Mouse (Mus musculus): ENCODE measurements around the gene Rbm12b1.
"Not testable (repeated sequence)": the region's sequence is repeated elsewhere in the genome, so short reads cannot be mapped to it uniquely, and the experiment has no call there.

The Rbm12b1 gene

DNA sequence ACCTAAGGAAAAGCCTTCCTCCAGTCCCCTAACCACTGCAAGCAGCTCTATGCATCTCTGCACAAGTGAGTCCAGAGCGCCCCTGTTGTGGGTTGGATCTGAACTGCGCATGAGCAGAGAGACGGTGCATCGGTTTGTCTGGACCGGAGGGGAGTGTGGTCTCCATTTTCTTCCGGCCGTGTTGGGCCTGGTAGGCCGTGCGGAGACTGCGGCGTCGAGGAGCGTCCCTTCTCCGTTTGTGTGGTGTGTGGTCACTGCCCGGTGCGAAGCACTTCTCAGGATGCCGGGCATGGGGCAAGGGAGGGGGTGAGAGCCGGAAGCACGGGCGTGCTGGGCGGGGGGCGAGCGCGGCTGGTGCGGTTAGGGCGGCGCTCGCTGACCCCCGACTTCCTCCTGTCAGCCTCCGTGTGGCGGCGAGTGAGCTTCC lies at the start of gene Rbm12b1:
Gene Rbm12b1 (plus strand): TSS at position 124 of the 427 bp plus-strand sequence.
- peak; percentile 90 to 91 for DNase-seq (ENCODE audit: low spot score in 2 of 2)

DNA sequence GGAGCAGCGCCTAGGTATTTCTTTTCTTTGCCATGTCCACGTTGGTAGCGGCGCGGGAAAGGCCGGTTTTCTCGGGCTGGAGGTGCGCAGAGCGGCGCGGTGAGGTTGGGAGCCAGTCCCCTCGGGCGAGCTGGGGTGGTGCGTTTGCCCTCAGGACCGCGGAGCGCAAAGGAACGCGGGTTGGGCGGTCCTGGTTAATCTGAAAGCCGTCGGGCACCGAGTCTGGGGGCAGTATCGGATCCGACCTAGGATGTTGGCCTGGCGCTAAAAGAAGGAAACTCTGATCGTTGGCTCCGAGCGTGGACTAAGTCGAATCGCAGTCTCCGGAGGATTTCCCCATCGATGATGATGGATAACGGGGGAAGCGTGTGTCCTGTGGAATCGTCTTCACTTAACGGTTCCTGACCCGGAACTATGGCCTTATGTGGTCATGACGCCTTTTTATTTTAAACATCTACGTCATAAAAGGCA lies 563 bp downstream of the Rbm12b1 start:
- DNase-seq (ENCODE audit: low spot score in 2 of 2) = not testable (repeated sequence)

DNA sequence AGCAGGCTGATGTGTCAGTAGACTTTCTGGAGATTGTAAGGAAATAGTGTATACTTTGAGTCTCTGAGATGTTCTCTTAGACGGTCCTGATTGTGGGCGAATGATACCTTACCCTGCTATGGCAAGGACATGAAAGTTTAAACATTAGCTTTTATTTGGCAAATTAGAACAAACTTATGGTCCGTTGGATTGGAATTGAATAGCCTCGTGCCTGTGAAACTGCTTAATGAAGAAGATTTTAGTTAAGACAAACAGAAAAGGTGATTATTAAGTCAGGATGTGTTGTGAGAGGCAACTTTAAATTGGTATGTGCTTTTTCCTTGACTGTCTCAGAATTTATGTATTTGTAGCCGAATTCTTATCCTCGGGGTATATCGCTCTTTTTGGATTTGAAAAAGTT lies 1.5 kb downstream of the Rbm12b1 start:
- DNase-seq (ENCODE audit: low spot score in 2 of 2) = not testable (repeated sequence)

DNA sequence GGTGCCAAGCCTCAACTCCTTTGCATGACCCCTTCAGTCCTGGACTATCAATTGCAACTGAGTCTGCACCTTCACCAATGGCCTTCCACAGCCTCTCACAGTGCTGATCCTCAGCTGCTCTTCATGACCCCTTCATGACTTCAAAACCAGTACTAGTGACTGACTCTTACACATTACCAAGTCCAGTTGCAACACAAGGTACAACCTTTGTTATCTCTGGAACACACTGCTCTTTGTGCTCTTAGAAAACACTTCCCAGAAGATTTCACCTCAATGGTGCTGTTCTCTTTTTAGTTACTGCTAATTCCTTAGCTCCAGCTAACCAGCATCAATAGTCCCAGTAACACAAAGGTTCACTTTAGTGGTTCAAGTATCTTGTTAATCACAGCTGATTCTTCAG lies 7.6 kb downstream of the Rbm12b1 start:
- DNase-seq (ENCODE audit: low spot score in 2 of 2) = no peak

DNA sequence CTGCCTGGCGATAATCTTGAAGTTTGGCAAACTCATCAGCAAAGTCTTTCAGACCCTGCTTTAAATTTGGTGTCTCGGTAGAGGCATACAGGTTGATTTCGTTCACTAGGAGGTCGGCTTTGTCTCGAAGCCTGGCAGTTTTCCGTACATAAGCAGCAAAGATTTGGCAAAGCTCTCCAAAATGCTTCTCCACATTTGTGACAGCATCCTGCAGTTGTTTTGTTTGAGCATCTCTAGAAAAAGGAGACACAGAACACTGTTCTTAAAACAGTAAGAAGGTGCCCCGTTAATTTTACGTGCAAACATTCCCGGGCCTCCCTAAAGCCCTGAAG lies 30.9 kb downstream of the Rbm12b1 start:
- DNase-seq (ENCODE audit: low spot score in 2 of 2) = no peak

DNA sequence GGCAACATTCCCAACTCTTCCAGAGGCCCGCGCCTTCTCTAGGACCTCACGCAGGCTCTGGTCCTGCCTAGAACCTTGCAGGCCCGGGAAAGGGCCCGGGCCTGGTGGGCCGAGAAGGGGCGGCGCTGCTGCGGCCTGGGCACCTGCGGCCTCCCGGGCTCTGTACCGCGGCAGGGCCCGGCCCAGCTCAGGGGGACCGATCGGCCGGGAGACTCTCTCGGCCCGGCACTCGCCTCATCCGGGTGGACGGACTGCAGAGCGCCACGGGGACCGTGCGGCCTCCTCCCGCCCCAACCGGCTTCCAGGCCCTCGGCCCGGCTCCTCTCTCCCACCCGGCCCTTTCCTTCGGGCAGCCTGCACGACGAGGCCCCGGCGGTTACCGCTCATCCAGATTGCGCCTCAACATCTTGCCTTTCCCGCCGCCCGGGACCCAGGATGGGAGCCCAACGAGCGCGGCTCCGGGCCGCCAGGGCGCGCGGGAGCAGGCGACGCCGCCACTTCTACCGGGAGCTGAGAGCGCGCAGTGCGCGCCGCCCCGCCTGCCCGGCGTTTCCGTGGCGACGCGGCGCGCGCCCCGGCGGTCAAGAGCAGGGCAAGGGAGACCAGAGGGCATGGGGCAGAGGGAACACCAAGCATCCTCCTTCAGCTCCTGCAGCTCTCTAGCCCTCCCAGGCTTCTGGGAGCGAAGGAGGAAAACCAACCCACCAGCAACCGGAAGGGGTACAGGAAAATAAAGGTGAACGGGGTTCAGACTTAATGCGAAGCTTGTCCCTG lies 31.4 kb downstream of the Rbm12b1 start, which contains the start of gene Fam92a:
Gene Fam92a (minus strand): TSS at position 698 of the 774 bp plus-strand sequence.
- peak; percentile 74 to 77 for DNase-seq (ENCODE audit: low spot score in 2 of 2)

DNA sequence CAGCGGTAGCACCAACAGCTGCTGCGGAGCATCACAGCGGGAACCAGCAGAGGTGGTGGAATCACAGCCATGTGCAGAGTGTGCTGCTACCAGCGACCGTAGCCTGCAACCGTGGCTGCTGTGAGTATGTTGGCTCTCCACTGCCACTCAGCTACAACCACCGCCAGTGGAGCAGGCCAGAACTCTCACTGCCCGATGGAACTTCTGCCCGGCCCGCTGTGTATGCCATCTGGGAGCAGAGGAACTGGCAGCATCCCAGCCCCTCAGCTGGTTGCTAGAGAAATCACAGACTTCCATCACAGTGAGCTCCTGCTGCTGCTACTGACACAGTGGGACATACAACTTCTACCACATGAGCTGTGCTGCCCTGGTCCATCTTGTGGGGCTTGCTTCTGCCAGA lies 38.9 kb downstream of the Rbm12b1 start:
- DNase-seq (ENCODE audit: low spot score in 2 of 2) = peak; percentile 74 to 79

Measured in right cerebral cortex, postnatal 10 days (tissue).